Mouse (Mus musculus): Measurements from ENCODE around the gene Hgfac. TPM values are rescaled to one million over a fixed set of nuclear protein-coding genes. Genes with fewer than 3 reads are reported as not detected.
A peak's percentile ranks its signal among the peaks of the same experiment; 100 is the strongest.

The Hgfac gene
- polyA plus RNA-seq, 2 experiments: 52.8 to 92.3 TPM

DNA sequence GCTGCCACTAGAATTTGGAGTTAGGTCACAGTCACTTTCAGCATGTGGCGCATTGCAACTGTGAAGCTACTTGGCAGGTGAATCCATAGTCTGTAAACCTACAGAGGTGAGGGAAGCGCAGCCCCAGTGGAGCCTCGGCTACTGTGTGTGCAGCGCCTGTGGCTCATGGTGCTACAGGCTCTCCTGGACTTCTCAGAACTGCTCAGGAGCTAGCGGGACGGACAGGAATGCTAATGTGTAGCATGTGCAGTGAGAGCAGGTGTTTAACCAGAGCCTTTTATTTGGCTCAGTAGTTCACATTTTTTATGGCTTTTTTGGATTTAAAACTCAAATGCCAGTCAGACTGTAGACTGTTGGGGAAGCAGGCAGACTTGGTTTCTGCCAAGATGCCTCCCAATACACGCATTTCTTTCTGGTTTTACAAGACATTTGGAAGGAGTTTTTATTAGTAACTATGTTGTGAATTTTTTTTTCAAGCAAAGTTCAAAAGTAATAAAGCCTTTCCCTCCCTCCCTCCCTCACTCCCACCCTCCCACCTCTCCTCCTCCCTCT is 37.6 kb upstream of the Hgfac start:
- ATAC-seq (ENCODE audit: insufficient read depth) (no peak), DNase-seq (ENCODE audit: low read depth in 3 of 3, low spot score in 3 of 3) (no peak)
- Histone ChIP-seq H3K4me2 (ENCODE audit: low read depth) (no peak overlapping the region), H3K36me3 (replicated peaks; ENCODE audit: control insufficient read depth, insufficient read depth, low read depth) (peaks cover 5% of the 10 kb centered on the region; the same call in 1 of the 2 replicates), H3K27ac (no peak overlapping the region), H3K9ac (replicated peaks) (no peak overlapping the region), H3K9me3 (ENCODE audit: control insufficient read depth, low read length) (no peaks in the 10 kb centered on the region), H3K4me3 (ENCODE audit: insufficient read depth in 1 of 2, low read depth in 2 of 2, low read length in 2 of 2) (no peak overlapping the region), H3K4me1 (replicated peaks; ENCODE audit: control insufficient read depth in 2 of 2, insufficient read depth in 2 of 2, low read length in 1 of 2) (peaks cover 11 to 23% of the 10 kb centered on the region in 2 experiments), H3K27me3 (ENCODE audit: control insufficient read depth, insufficient read depth, low read length) (no peaks in the 10 kb centered on the region)
- WGBS (ENCODE audit: insufficient replicate concordance): 88% methylated on average over 7 of the region's 7 CpGs
- TF ChIP-seq EP300 (IDR thresholded peaks at IDR 0.05; ENCODE audit: low read depth) (no peak), CTCF (IDR thresholded peaks at IDR 0.05; ENCODE audit: low read depth) (no peak)

DNA sequence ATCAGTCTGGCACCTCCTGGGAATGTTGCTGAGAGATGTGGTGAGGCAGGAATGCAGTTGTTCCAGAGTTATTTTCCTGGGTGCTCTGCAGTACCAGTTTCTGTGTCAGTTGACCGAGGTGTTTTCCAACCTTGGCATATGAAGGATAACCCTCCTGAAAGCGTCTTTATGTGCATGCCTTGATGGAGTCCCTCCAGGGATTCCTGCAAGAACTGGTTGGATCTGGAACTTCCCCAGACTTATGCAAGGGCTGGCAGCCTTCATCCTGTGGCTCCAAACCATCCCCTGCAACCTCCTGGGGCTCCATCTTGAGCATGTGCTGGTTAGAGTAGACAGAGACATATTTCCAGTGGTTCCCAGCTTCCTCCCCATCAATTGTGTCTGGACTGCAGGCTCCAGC is 36.5 kb upstream of the Hgfac start:
- no peak for ATAC-seq (ENCODE audit: insufficient read depth)
- DNase-seq (ENCODE audit: low read depth in 3 of 3, low spot score in 3 of 3): no peak
- Histone ChIP-seq H3K27ac (no peak overlapping the region), H3K27me3 (ENCODE audit: control insufficient read depth, insufficient read depth, low read length) (no peaks in the 10 kb centered on the region), H3K9me3 (ENCODE audit: control insufficient read depth, low read length) (no peaks in the 10 kb centered on the region), H3K4me3 (ENCODE audit: insufficient read depth in 1 of 2, low read depth in 2 of 2, low read length in 2 of 2) (no peak overlapping the region), H3K4me1 (replicated peaks; ENCODE audit: control insufficient read depth in 2 of 2, insufficient read depth in 2 of 2, low read length in 1 of 2) (peaks cover 11 to 23% of the 10 kb centered on the region in 2 experiments), H3K4me2 (ENCODE audit: low read depth) (no peak overlapping the region), H3K9ac (replicated peaks) (no peak overlapping the region), H3K36me3 (replicated peaks; ENCODE audit: control insufficient read depth, insufficient read depth, low read depth) (peaks cover 3% of the 10 kb centered on the region; the same call in 1 of the 2 replicates)
- WGBS (ENCODE audit: insufficient replicate concordance): 81% methylated on average over 2 of the region's 2 CpGs
- TF ChIP-seq CTCF (IDR thresholded peaks at IDR 0.05; ENCODE audit: low read depth) (no peak), EP300 (IDR thresholded peaks at IDR 0.05; ENCODE audit: low read depth) (no peak)

DNA sequence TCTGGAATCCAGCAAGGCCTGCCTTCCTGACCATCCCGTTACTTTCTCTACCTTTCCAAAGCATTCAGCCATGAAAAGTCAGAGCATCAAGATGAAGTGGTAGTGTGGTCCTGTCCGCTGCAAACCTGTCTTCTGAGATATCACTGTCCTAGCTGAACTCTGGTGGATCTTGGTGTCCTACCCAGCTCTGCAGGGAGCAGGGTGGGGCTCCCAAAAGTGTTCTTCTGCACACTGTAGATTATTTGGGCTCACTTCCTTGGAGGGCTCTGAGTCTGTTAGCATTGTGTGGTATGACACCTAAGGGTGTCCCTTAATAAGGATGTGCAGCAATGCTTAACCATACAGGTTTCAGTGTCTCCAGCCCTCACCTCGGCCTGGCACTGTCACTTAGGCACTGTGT is 35.6 kb upstream of the Hgfac start:
- TF ChIP-seq EP300 (IDR thresholded peaks at IDR 0.05; ENCODE audit: low read depth): no peak
- H3K4me2 ChIP-seq (ENCODE audit: low read depth): no peak overlapping the region
- H3K4me3 ChIP-seq (ENCODE audit: insufficient read depth in 1 of 2, low read depth in 2 of 2, low read length in 2 of 2): no peak overlapping the region
- 67% methylated on average over 3 of the region's 3 CpGs for WGBS (ENCODE audit: insufficient replicate concordance)
- no peak overlapping the region for H3K9ac ChIP-seq (replicated peaks)
- H3K9me3 ChIP-seq (ENCODE audit: control insufficient read depth, low read length): no peaks in the 10 kb centered on the region
- H3K4me1 ChIP-seq (replicated peaks; ENCODE audit: control insufficient read depth in 2 of 2, insufficient read depth in 2 of 2, low read length in 1 of 2): peaks cover 11 to 23% of the 10 kb centered on the region in 2 experiments
- ATAC-seq (ENCODE audit: insufficient read depth): peak; percentile 79
- DNase-seq (ENCODE audit: low read depth in 3 of 3, low spot score in 3 of 3): peak in 2 of 3 experiments; percentile 39 to 45
- no peak overlapping the region for H3K27ac ChIP-seq
- peaks cover 3% of the 10 kb centered on the region; the same call in 1 of the 2 replicates for H3K36me3 ChIP-seq (replicated peaks; ENCODE audit: control insufficient read depth, insufficient read depth, low read depth)
- no peaks in the 10 kb centered on the region for H3K27me3 ChIP-seq (ENCODE audit: control insufficient read depth, insufficient read depth, low read length)

DNA sequence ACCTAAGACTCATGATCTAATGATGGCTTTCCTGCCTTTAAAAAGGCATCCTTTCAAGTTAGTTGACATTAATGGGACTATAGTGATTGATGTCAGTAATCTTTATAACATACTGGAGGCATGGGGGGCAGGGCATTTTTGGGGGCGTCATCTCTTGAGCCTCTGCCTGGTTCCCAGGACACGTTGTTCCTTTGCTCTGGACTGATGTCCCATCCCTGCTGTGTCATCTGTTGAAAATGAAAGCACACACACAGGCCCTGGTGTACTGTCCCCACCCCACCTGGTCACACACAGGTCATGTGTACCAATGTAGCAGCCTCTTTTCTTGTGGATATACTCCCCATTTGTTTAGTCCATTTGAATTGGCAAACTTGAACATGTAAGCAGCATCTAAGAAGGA is 34.7 kb upstream of the Hgfac start:
- Histone ChIP-seq H3K9ac (replicated peaks) (no peak overlapping the region), H3K4me3 (ENCODE audit: insufficient read depth in 1 of 2, low read depth in 2 of 2, low read length in 2 of 2) (no peak overlapping the region), H3K27me3 (ENCODE audit: control insufficient read depth, insufficient read depth, low read length) (no peaks in the 10 kb centered on the region), H3K9me3 (ENCODE audit: control insufficient read depth, low read length) (no peaks in the 10 kb centered on the region), H3K27ac (no peak overlapping the region), H3K4me2 (ENCODE audit: low read depth) (no peak overlapping the region), H3K4me1 (replicated peaks; ENCODE audit: control insufficient read depth in 2 of 2, insufficient read depth in 2 of 2, low read length in 1 of 2) (peaks cover 11 to 23% of the 10 kb centered on the region in 2 experiments), H3K36me3 (replicated peaks; ENCODE audit: control insufficient read depth, insufficient read depth, low read depth) (peaks cover 5% of the 10 kb centered on the region; the same call in 1 of the 2 replicates)
- WGBS (ENCODE audit: insufficient replicate concordance): 67% methylated on average over 2 of the region's 2 CpGs
- ATAC-seq (ENCODE audit: insufficient read depth) (no peak), DNase-seq (ENCODE audit: low read depth in 3 of 3, low spot score in 3 of 3) (no peak)
- TF ChIP-seq EP300 (IDR thresholded peaks at IDR 0.05; ENCODE audit: low read depth) (no peak), CTCF (IDR thresholded peaks at IDR 0.05; ENCODE audit: low read depth) (no peak)

DNA sequence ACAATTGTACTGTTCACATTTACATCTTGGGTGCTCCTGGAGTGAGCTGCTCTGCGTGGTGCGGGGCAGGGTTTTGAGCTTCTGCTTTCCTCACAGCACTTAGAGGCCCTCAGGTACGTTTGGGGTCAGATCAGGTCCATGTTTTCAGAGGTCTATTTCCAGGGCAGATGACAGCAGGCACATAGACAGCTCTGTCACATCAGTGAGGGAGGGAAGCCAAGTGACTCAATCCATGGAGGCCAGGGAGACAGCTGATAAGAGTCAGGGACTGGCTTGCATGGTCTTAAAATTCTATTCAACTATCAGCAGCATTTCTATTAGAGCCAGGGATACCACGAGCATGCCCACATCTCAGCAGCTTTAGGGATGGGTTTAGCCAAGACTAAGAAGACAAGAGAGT is 32.1 kb upstream of the Hgfac start:
- Histone ChIP-seq H3K36me3 (replicated peaks; ENCODE audit: control insufficient read depth, insufficient read depth, low read depth) (peaks cover 9% of the 10 kb centered on the region; the same call in 1 of the 2 replicates), H3K9ac (replicated peaks) (no peak overlapping the region), H3K27me3 (ENCODE audit: control insufficient read depth, insufficient read depth, low read length) (no peaks in the 10 kb centered on the region), H3K4me3 (ENCODE audit: insufficient read depth in 1 of 2, low read depth in 2 of 2, low read length in 2 of 2) (no peak overlapping the region), H3K27ac (no peak overlapping the region), H3K4me2 (ENCODE audit: low read depth) (no peak overlapping the region), H3K9me3 (ENCODE audit: control insufficient read depth, low read length) (no peaks in the 10 kb centered on the region), H3K4me1 (replicated peaks; ENCODE audit: control insufficient read depth in 2 of 2, insufficient read depth in 2 of 2, low read length in 1 of 2) (peaks cover 10 to 21% of the 10 kb centered on the region in 2 experiments)
- DNase-seq (ENCODE audit: low read depth in 3 of 3, low spot score in 3 of 3): no peak
- ATAC-seq (ENCODE audit: insufficient read depth): no peak
- TF ChIP-seq EP300 (IDR thresholded peaks at IDR 0.05; ENCODE audit: low read depth) (no peak), CTCF (IDR thresholded peaks at IDR 0.05; ENCODE audit: low read depth) (no peak)
- WGBS (ENCODE audit: insufficient replicate concordance): 75% methylated on average over 4 of the region's 4 CpGs
